Mouse (Mus musculus): ENCODE results near the gene Vezt.

GRCm38 (mm10) chr10:93932020-93932419 is 103.6 kb downstream of the Vezt start:
- TF ChIP-seq CTCF (IDR thresholded peaks at IDR 0.05; ENCODE audit: low read depth, low read length) = no peak
- no peak for TF ChIP-seq POLR2A (IDR thresholded peaks at IDR 0.05; ENCODE audit: extremely low read depth, insufficient read depth, low read length)
